Mouse (Mus musculus): ENCODE data around the gene Olfr1437.
"Not testable (repeated sequence)": the region's sequence is repeated elsewhere in the genome, so short reads cannot be mapped to it uniquely, and the experiment has no call there.

Gene Olfr1437

DNA sequence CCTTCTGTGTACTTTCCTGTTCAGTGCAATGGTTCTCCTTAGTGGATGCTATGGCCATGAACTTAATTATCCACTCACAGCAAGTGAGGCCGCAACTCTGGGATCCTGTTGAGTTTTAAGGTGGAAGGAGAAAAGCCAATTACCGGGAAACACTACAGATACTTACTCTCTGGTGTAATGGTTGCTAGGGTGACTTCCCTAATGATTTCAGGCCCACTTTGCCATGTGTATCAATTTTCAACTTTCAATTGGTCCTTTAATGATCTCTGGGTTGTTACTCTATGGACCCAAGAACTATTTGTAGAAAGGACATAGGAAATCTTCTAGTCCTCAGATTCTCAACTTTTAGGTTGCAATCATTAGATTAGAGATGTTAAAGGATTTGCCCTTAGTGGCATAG is at the start of gene Olfr1437:
Gene Olfr1437, minus strand, starts transcription at position 101 of the 400 bp plus-strand sequence.
- DNase-seq, result no peak

DNA sequence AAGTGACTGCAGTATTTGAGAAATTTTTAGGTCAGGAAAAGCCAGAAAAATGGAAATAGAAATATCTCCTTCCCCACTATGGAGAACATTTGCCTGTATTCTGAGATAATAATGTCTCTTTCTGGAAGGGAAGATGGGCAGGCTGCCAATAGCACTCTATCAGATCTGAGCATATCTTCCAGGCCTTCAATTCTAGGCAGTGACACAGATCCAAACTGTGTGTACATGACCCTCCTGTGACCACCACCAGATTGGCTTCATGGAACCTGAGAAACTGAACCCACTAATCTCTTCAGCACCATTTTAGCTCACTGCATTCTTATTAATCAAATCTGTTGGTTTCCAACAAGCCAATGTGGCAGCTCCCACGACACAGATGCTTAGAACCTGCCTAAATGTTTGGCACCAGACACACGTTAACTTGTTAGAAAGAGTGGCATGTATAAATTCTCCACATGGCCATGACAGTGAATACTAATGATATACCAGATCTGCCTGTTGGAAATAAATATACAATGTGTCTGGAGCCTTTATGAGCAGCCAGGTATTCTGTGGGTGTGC is 49.6 kb upstream of the Olfr1437 start:
- no peak for DNase-seq

DNA sequence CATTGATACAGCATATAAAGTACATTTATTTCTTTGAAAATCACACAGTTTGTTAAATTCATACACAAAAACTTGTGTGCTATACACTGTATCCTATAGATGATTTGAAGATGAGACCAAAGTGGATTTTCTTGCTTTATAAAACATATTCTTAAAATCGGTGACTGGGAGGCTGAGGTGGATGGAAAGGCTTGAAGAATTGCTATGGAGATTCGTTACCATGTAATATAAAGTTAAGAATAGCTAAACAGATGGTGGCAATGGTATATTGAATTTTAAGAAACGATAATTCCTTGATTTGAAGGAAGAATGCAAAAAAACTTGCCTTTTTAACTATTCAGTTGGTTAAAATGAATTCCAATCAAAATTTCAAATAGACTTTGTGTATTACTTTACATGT is 48.1 kb upstream of the Olfr1437 start:
- no peak for DNase-seq

DNA sequence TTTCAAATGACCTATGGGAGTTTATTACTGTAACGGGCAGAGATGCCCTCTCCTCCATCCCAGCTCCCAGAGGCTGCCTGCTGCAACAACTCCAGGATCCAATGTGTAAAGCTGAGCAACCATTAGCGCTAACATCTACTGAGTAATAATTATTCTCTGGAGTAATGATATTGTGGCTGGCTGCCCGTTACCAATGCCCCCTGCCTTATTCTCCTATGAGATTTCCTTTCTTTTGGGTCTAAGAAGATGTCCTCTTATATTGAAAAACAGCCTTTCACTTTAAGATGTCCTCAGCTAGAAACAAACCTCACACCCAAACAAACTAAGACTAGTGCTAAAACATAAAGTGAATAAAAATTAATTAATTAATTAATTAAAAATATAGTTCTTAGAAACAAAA is 10.9 kb upstream of the Olfr1437 start, which contains the start of gene Olfr1438-ps1:
Gene Olfr1438-ps1, minus strand, starts transcription at position 101 of the 400 bp plus-strand sequence.
- DNase-seq, result no peak

DNA sequence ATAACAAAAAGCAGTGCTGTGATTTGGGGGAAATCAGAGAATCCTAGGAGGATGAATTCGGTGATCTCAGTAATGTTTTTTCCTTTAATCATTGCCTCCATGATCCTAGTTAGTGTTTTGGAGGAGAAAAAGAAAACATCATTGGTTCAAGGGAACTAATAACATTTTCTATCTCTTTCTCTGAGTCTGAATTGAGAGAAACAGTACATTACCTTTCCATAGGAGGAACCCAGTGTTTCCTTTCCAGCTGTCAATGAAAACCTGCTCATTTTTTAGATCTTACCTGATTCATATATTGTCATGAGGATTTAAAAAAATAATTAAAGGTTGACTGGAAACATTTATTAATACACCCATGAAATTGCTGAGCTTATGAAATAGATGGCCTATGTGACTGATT is 25.9 kb downstream of the Olfr1437 start, which contains the start of gene Olfr1436:
Gene Olfr1436, minus strand, starts transcription at position 101 of the 400 bp plus-strand sequence.
- DNase-seq, result not testable (repeated sequence)

DNA sequence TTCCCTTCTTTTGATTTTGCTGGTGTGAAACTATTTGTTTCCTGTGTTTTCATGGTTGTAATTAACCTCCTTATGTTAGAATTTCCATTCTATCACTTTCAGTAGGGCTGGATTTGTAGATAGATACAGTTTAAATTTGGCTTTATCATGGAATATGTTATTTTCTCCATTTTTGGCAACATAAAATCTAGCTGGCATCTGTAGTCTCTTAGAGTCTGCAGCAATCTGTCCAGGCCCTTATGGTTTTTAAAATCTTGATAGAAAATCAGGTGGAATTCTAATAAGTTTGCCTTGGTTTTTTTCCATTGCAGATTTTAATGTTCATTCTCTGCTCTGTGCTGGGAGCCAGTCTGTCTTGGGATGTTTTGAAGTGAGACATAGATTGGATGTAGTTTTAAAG is 31.9 kb downstream of the Olfr1437 start:
- DNase-seq, result no peak

DNA sequence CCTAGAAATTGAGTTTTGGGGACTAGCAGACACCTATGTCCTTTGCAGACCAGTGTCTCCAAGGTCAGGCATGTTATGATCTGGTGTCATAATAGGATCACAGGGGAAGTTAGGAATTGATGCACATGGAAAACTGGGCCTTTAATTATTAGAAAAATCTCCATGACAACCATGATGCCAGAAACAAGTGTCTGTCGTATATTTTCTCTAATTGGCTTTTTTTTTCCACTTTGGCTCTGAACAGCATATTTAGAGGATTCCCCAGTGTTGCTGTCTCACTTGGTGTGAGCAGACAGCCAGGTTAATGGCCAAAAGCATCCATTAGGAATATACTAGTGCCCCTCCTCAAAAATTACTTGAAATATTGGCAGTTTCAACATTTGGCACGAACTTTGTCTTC is 45.3 kb downstream of the Olfr1437 start, which contains the start of gene Olfr1434:
Gene Olfr1434, plus strand, starts transcription at position 301 of the 400 bp plus-strand sequence.
- no peak for DNase-seq
